Mouse (Mus musculus) activated CD4-positive, CD25-positive, alpha-beta regulatory T cell, adult 4 months (primary cell): ENCODE data around the gene Thap8. TPM values are rescaled to one million over a fixed set of nuclear protein-coding genes. Genes with fewer than 3 reads are reported as not detected.
"Not testable (repeated sequence)": the region's sequence is repeated elsewhere in the genome, so short reads cannot be mapped to it uniquely, and the experiment has no call there.

Experiments
- ATAC-seq: one replicate; pipeline ENCODE4 v1.8.0; 2017
- polyA plus RNA-seq, 2 experiments: library from polyadenylated mRNA; unstranded; fragments of 100-300 nt; shearing (Covaris generic); gene quantifications; one replicate each; pipeline ENCODE4 v1.2.1; 2017

Gene Thap8
- under 1 TPM; 0.33 to 0.48 TPM for polyA plus RNA-seq

- peak; percentile 98 for ATAC-seq
Measured at GRCm38 (mm10) chr7:30279951-30280669, at the start of gene Thap8, which contains the start of gene Wdr62. Gene Thap8, plus strand, starts transcription at chr7:30280094. Gene Wdr62, minus strand, starts transcription at chr7:30280419.

- no peak for ATAC-seq
Measured at GRCm38 (mm10) chr7:30231328-30231668, 48.6 kb upstream of the Thap8 start.

- peak; percentile 97 for ATAC-seq
Measured at GRCm38 (mm10) chr7:30231669-30232454, 48.0 kb upstream of the Thap8 start, which contains the start of the genes Polr2i and Tbcb. Gene Polr2i, plus strand, starts transcription at chr7:30231948. Gene Tbcb, minus strand, starts transcription at chr7:30232272.

DNA sequence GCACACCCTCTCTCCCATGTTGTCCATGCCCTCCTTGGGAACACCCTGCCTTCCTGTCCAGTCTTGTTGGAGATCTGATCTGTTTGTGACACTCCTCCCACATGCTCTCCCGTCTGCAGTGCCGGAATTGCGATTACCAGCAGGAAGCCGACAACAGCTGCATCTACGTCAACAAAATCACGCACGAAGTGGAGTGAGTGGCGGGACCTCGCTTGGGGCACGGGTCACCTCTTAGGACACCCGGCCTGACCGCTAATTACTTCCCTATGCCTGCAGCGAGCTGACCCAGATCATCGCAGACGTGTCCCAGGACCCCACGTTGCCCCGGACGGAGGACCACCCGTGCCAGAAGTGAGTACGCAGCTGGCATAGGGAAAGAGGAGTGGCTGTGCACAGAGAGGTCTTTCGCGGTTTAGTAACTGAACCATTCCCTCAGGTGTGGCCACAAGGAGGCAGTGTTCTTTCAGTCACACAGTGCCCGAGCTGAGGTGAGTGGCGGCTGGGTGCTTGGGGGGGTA is 47.2 kb upstream of the Thap8 start:
- ATAC-seq = no peak

DNA sequence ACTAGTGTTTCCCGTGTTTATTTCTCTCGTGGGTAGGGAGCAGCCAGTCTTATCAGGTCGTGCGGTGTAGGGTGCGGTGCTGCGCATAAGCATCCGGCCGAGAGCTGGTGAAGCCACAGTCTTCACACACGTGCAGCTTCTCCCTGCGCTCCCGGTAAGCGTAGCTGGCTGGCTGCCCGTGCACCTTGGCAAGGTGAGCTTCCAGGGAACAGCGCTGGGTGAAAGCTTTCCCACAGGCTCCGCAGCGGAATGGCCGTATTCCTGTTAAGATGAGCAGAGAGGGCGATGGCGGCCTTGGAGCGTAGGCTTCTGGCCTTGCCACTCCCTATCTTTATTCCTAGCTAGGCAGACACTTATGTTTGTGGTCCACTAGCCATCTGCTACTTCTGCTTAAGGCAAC is 46.5 kb upstream of the Thap8 start:
- no peak for ATAC-seq

DNA sequence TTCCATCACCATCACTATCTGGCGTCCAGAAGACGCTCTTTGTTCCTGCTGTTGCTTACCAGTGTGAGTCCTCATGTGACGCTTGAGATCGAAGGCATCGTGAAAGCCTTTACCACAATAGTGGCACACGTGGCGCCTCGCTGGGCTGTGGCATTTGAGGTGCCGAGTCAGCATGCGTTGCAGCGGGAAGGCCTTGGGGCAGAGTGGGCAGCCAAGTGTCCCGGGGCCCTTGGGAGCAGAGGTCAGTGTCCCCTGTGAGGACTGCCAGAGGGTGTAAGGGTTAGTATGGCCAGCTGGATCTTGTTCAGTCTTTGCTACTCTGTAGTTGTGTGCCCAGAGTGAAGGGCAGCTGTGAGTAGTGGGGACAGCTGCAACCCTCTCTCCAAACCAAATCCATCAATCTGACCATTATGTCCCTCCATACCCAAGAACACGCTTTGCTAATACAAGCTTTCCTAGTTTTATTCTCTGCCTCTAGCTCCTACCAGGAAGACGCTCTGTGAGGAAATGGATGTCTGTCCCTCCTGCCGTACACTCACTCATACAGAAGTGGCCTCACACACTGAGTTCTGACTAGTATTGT is 45.5 kb upstream of the Thap8 start:
- ATAC-seq = no peak

GRCm38 (mm10) chr7:30235091-30235490 is 44.8 kb upstream of the Thap8 start:
- no peak for ATAC-seq

DNA sequence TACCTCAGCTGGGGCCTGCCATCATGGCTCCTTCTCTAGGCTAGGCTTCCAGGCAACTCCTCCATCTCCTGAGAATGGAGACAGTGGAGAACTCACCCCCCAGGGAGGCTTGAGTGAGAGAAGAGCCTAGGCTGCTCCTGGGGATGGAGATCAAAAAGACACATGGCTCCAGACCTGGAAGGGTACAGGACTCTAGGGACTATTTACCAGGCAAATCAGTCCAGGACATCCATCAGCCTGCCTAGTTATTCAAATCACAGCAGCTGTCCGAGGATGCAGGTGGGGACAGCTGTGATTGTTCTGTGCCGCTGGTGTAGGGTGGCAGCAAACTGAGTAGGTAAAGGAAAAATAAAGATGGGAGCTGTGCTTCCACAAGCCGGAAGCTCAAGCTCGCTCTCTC is 44.3 kb upstream of the Thap8 start, which contains the start of gene Ovol3:
TSS of gene Ovol3 (minus strand) at position 101 of the 400 bp plus-strand sequence.
- no peak for ATAC-seq

- not testable (repeated sequence) for ATAC-seq
Measured at GRCm38 (mm10) chr7:30237374-30237773, 42.5 kb upstream of the Thap8 start.

GRCm38 (mm10) chr7:30251956-30252954 is 27.6 kb upstream of the Thap8 start:
- no peak for ATAC-seq

DNA sequence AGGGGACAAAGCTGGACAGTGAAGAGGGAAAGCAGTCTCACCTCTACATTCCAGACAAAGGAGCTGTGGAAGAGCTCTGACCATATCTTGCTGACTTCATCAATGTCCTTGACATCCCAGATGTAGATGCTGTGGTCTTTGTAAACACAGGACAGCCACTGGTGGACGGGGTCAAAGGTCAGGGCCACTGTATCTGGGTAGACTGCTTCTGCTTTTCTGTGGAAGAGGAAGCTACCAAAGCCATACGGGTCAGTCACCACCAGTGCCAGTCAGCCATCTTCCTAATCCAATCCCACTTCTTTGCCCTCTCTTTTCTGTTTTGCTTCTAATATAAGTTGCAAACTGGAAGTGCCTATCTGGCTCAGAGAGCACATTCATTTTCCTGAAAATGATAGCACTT is 14.9 kb upstream of the Thap8 start:
- no peak for ATAC-seq

- ATAC-seq = no peak
Measured at GRCm38 (mm10) chr7:30265531-30265930, 14.4 kb upstream of the Thap8 start.

GRCm38 (mm10) chr7:30265935-30266334 is 14.0 kb upstream of the Thap8 start:
- ATAC-seq = no peak

DNA sequence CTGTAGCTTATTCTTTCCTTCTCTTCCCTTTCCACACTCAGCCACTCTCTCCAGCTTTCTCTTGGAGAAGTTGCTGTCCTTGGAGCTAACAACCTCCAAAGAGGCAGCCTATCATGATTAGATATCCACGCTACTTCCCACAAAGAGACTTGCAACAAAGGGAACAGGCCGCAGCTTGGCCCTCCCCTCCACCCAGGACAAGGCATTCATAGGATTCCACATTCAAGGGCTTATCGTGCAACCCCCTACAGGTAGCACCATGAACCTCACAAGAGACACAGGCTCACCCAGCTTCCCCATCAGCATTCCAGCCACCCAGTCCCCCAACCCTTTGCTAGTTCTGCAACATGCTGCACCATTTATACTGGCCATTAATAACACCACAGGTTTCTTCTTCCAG is 13.1 kb upstream of the Thap8 start:
- ATAC-seq = no peak

DNA sequence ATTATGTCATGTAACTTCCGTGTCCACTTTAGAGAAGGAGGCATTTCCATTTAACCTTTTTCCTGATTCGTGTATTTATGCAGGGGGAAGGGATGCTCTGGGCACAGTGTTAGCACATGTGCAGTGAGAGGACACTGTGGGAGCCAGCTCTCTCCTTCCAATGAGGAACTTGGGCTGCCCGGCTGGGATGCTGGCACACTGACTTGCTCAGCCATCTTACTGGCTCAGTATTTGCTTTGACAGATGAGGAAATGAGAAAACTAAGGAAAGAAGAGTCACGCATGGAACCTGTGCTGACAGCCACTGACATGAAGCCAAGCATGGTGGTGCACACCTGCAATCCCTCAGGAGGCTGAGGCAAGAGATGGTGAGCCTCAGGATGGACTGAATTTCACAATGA is 10.3 kb upstream of the Thap8 start:
- no peak for ATAC-seq

- ATAC-seq = no peak
Measured at GRCm38 (mm10) chr7:30274383-30274782, 5.5 kb upstream of the Thap8 start.

GRCm38 (mm10) chr7:30278911-30279310 is 983 bp upstream of the Thap8 start:
- ATAC-seq = no peak

DNA sequence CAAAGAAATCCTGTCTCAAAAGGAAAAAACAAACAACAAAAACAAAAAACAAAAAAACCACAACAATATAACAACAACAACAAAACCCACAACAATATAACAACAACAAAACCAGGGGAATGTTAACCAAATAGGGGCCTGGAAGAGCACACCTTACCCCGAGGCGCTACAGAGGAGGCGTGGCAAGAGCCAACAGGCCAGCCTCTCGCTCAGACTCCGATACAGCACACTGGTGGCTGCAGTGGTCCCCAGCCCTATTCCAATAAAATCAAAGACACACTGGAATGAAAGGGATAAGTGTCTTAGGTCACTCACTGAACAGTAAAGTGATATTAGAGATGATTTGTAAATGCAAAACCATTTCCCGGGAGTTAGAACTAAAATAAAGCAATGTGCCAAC is 358 bp upstream of the Thap8 start:
- no peak for ATAC-seq

DNA sequence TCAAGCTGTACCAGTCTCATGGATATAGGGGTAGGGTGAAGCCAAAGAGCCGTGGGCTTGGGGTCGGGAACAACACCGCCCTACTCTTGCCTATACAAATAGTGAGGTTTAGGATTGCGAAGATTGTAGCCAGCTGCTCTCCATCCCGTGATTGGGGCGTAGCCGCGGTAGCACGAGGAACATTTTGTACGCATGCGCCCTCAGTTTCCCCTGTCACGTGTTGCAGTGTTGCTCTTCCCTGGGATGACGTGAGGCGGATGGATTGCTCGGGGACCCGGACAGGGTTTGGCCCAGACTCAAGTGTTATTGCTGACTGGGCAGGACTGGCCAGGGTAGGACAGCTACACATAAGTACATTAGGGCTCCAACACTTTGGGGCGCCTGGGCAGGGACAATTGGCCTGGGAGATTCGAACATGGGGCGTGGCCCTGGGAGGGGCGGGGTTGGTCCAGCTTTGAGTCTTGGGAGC is 810 bp downstream of the Thap8 start:
- ATAC-seq = peak; percentile 64

GRCm38 (mm10) chr7:30281522-30281921 is 1.6 kb downstream of the Thap8 start:
- no peak for ATAC-seq

- no peak for ATAC-seq
Measured at GRCm38 (mm10) chr7:30282740-30283139, 2.8 kb downstream of the Thap8 start.
